Mouse (Mus musculus): ENCODE results near the gene Tanc1. TPM values are rescaled to one million over a fixed set of nuclear protein-coding genes. Genes with fewer than 3 reads are reported as not detected.

Tanc1 gene
- polyA plus RNA-seq, 2 experiments: 1.1 to 1.3 TPM

GRCm38 (mm10) chr2:59600123-59600840, 11.6 kb upstream of the Tanc1 start:
- TF ChIP-seq CTCF (IDR thresholded peaks at IDR 0.05; ENCODE audit: low read depth) (no peak), EP300 (IDR thresholded peaks at IDR 0.05; ENCODE audit: low read depth) (no peak)
- DNase-seq (ENCODE audit: low read depth in 3 of 3, low spot score in 3 of 3) (no peak), ATAC-seq (ENCODE audit: insufficient read depth) (no peak)
- no peaks in the 10 kb centered on the region for H3K36me3 ChIP-seq (replicated peaks; ENCODE audit: control insufficient read depth, insufficient read depth, low read depth)
- H3K4me2 ChIP-seq (ENCODE audit: low read depth): no peak overlapping the region
- WGBS (ENCODE audit: insufficient replicate concordance): 75% methylated on average over 19 of the region's 19 CpGs
- peaks cover 0 to 8% of the 10 kb centered on the region in 2 experiments; a peak in 2 of 4 replicates for H3K4me1 ChIP-seq (replicated peaks; ENCODE audit: control insufficient read depth in 2 of 2, insufficient read depth in 2 of 2, low read length in 1 of 2)
- H3K4me3 ChIP-seq (ENCODE audit: insufficient read depth in 1 of 2, low read depth in 2 of 2, low read length in 2 of 2): no peak overlapping the region
- H3K9ac ChIP-seq (replicated peaks): no peak overlapping the region
- no peaks in the 10 kb centered on the region for H3K9me3 ChIP-seq (ENCODE audit: control insufficient read depth, low read length)
- no peak overlapping the region for H3K27ac ChIP-seq
- no peaks in the 10 kb centered on the region for H3K27me3 ChIP-seq (ENCODE audit: control insufficient read depth, insufficient read depth, low read length)

DNA sequence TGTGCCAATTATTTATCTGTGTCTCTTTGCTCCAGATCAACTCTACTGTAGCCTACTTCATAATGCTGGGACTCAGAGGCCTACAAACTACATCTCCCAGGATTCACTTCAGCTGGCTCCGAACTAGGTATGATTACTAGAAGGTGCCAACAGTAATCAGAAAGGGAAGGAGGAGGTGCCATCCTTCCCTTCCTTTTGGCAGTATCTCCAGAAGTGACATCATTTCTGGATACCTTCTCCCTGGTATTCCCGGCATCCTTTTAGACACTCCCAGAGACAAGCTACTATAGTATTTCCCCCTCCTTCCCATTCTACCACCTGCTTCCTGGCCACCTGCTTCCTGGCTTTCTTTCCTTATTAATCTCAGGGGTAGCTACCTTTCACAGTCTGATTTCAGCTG, 10.9 kb upstream of the Tanc1 start:
- Histone ChIP-seq H3K9ac (replicated peaks) (no peak overlapping the region), H3K4me1 (replicated peaks; ENCODE audit: control insufficient read depth in 2 of 2, insufficient read depth in 2 of 2, low read length in 1 of 2) (peaks cover 0 to 8% of the 10 kb centered on the region in 2 experiments; a peak in 2 of 4 replicates), H3K36me3 (replicated peaks; ENCODE audit: control insufficient read depth, insufficient read depth, low read depth) (no peaks in the 10 kb centered on the region), H3K27ac (no peak overlapping the region), H3K4me2 (ENCODE audit: low read depth) (no peak overlapping the region), H3K27me3 (ENCODE audit: control insufficient read depth, insufficient read depth, low read length) (no peaks in the 10 kb centered on the region), H3K4me3 (ENCODE audit: insufficient read depth in 1 of 2, low read depth in 2 of 2, low read length in 2 of 2) (no peak overlapping the region), H3K9me3 (ENCODE audit: control insufficient read depth, low read length) (no peaks in the 10 kb centered on the region)
- TF ChIP-seq CTCF (IDR thresholded peaks at IDR 0.05; ENCODE audit: low read depth) (no peak), EP300 (IDR thresholded peaks at IDR 0.05; ENCODE audit: low read depth) (no peak)
- no peak for ATAC-seq (ENCODE audit: insufficient read depth)
- whole genome bisulfite sequencing (ENCODE audit: insufficient replicate concordance): 74% methylated on average over 2 of the region's 2 CpGs
- no peak for DNase-seq (ENCODE audit: low read depth in 3 of 3, low spot score in 3 of 3)

GRCm38 (mm10) chr2:59601452-59601851, 10.4 kb upstream of the Tanc1 start:
- Histone ChIP-seq H3K27me3 (ENCODE audit: control insufficient read depth, insufficient read depth, low read length) (no peaks in the 10 kb centered on the region), H3K27ac (no peak overlapping the region), H3K9me3 (ENCODE audit: control insufficient read depth, low read length) (no peaks in the 10 kb centered on the region), H3K4me1 (replicated peaks; ENCODE audit: control insufficient read depth in 2 of 2, insufficient read depth in 2 of 2, low read length in 1 of 2) (peaks cover 0 to 8% of the 10 kb centered on the region in 2 experiments; a peak in 2 of 4 replicates), H3K4me2 (ENCODE audit: low read depth) (no peak overlapping the region), H3K4me3 (ENCODE audit: insufficient read depth in 1 of 2, low read depth in 2 of 2, low read length in 2 of 2) (no peak overlapping the region), H3K36me3 (replicated peaks; ENCODE audit: control insufficient read depth, insufficient read depth, low read depth) (no peaks in the 10 kb centered on the region), H3K9ac (replicated peaks) (no peak overlapping the region)
- 62% methylated on average over 8 of the region's 8 CpGs for WGBS (ENCODE audit: insufficient replicate concordance)
- TF ChIP-seq EP300 (IDR thresholded peaks at IDR 0.05; ENCODE audit: low read depth) (no peak), CTCF (IDR thresholded peaks at IDR 0.05; ENCODE audit: low read depth) (no peak)
- ATAC-seq (ENCODE audit: insufficient read depth) (no peak), DNase-seq (ENCODE audit: low read depth in 3 of 3, low spot score in 3 of 3) (no peak)

- no peak overlapping the region for H3K27ac ChIP-seq
- no peak overlapping the region for H3K9ac ChIP-seq (replicated peaks)
- no peaks in the 10 kb centered on the region for H3K36me3 ChIP-seq (replicated peaks; ENCODE audit: control insufficient read depth, insufficient read depth, low read depth)
- WGBS (ENCODE audit: insufficient replicate concordance): 64% methylated on average over 5 of the region's 5 CpGs
- H3K4me1 ChIP-seq (replicated peaks; ENCODE audit: control insufficient read depth in 2 of 2, insufficient read depth in 2 of 2, low read length in 1 of 2): peaks cover 0 to 5% of the 10 kb centered on the region in 2 experiments; a peak in 2 of 4 replicates
- H3K9me3 ChIP-seq (ENCODE audit: control insufficient read depth, low read length): no peaks in the 10 kb centered on the region
- H3K27me3 ChIP-seq (ENCODE audit: control insufficient read depth, insufficient read depth, low read length): peaks cover 40% of the 10 kb centered on the region
- ATAC-seq (ENCODE audit: insufficient read depth): no peak
- H3K4me3 ChIP-seq (ENCODE audit: insufficient read depth in 1 of 2, low read depth in 2 of 2, low read length in 2 of 2): no peak overlapping the region
- DNase-seq (ENCODE audit: low read depth in 3 of 3, low spot score in 3 of 3): no peak
- no peak overlapping the region for H3K4me2 ChIP-seq (ENCODE audit: low read depth)
- TF ChIP-seq EP300 (IDR thresholded peaks at IDR 0.05; ENCODE audit: low read depth) (no peak), CTCF (IDR thresholded peaks at IDR 0.05; ENCODE audit: low read depth) (no peak)
Measured at GRCm38 (mm10) chr2:59608958-59609357, 2.9 kb upstream of the Tanc1 start.

DNA sequence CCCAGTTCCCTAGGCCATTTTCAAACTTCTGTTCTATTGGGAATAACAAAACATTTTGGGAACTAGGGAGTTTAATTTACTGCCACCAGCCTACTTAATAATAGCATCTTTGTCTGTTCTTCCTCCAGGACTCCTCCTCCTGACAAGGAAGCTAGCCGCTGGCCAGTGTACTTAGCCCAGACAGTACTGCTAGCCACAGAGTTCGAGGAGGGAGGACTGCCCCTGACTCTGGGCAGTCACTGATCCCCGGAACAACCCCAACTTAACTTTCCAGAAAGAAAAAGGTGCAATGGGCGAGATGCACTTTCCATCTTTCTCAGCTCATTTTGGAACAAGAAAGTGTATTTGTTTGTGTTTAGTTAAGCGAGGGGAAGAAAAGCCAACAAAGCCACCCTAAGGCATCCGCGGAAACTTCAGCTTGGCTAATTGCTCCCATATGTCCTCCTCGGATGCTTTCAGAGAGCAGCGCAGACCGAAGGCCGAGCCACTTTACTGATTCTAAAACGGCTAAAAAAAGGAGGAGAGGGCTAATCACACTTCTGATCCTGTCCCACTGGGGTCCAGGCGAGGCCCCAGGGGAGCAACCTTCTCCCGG, 529 bp upstream of the Tanc1 start:
- Histone ChIP-seq H3K4me2 (ENCODE audit: low read depth) (peak overlapping the region; percentile 75), H3K4me3 (ENCODE audit: insufficient read depth in 1 of 2, low read depth in 2 of 2, low read length in 2 of 2) (peak overlapping the region; percentile 67 to 75), H3K36me3 (replicated peaks; ENCODE audit: control insufficient read depth, insufficient read depth, low read depth) (no peaks in the 10 kb centered on the region), H3K4me1 (replicated peaks; ENCODE audit: control insufficient read depth in 2 of 2, insufficient read depth in 2 of 2, low read length in 1 of 2) (peaks cover 0 to 13% of the 10 kb centered on the region in 2 experiments; a peak in 2 of 4 replicates), H3K9me3 (ENCODE audit: control insufficient read depth, low read length) (no peaks in the 10 kb centered on the region), H3K27ac (no peak overlapping the region), H3K9ac (replicated peaks) (peak overlapping the region; percentile 38; the same call in 1 of the 2 replicates), H3K27me3 (ENCODE audit: control insufficient read depth, insufficient read depth, low read length) (peaks cover 41% of the 10 kb centered on the region)
- 3% methylated on average over 14 of the region's 14 CpGs for WGBS (ENCODE audit: insufficient replicate concordance)
- no peak for DNase-seq (ENCODE audit: low read depth in 3 of 3, low spot score in 3 of 3)
- ATAC-seq (ENCODE audit: insufficient read depth): peak; percentile 38
- TF ChIP-seq EP300 (IDR thresholded peaks at IDR 0.05; ENCODE audit: low read depth) (no peak), CTCF (IDR thresholded peaks at IDR 0.05; ENCODE audit: low read depth) (no peak)
